Mouse (Mus musculus) CH12.LX (cell line): ENCODE measurements at regions not wholly inside any gene's neighbourhood (a gene's known extent, or its start where the extent isn't known, plus 50 kb on each side); places are given as distances from the start of the nearest gene placed in this dataset.

Source experiments
- DNase-seq: peaks from one replicate; pipeline ENCODE4 v3.0.0-alpha.2; 2013; ENCODE audit errors: extremely low read depth
- H3K27ac ChIP-seq: 2 replicates; pipeline ENCODE4 v1.5.1; 2012; ENCODE audit warnings: low read depth, mild to moderate bottlenecking, control low read depth, moderate library complexity; ENCODE audit not compliant: insufficient read depth
- H3K27me3 ChIP-seq: replicated peaks from 2 replicates; pipeline ENCODE3; 2012; ENCODE audit warnings: inconsistent platforms
- H3K36me3 ChIP-seq, 2 experiments: replicated peaks in 1 of 2; 2 replicates each; pipeline versions ENCODE3 to v1.6.1; 2012; ENCODE audit warnings: inconsistent platforms in 1 of 2, low read length in 1 of 2, mild to moderate bottlenecking in 1 of 2, mixed read lengths in 1 of 2, moderate library complexity in 1 of 2; ENCODE audit not compliant: control insufficient read depth in 1 of 2, insufficient read depth in 1 of 2
- H3K4me1 ChIP-seq, 2 experiments: 2 replicates each; pipeline ENCODE4 v1.6.1; 2012; ENCODE audit warnings: inconsistent platforms in 1 of 2, moderate library complexity in 1 of 2; ENCODE audit not compliant: insufficient read depth in 2 of 2, control insufficient read depth in 1 of 2
- H3K4me2 ChIP-seq: 2 replicates; pipeline ENCODE4 v1.6.1; 2012; ENCODE audit warnings: low read depth, mild to moderate bottlenecking, control low read depth; ENCODE audit not compliant: poor library complexity, insufficient read depth, severe bottlenecking
- H3K4me3 ChIP-seq, 3 experiments: fragments of 150-350 bp in 1 of 3; sonication (generic) in 1 of 3; replicated peaks in 1 of 3; 2 replicates each; pipeline versions ENCODE3 to v1.5.1; 2011 to 2012; ENCODE audit warnings: low read depth in 2 of 3, low read length in 2 of 3, mild to moderate bottlenecking in 2 of 3, moderate library complexity in 2 of 3, control low read depth in 1 of 3, improper control_type of control experiment in 1 of 3, inconsistent platforms in 1 of 3, mixed read lengths in 1 of 3; ENCODE audit not compliant: poor library complexity in 1 of 3
- H3K79me2 ChIP-seq: replicated peaks from 2 replicates; pipeline ENCODE4 v1.6.1; 2012; ENCODE audit warnings: mild to moderate bottlenecking, moderate library complexity; ENCODE audit not compliant: control insufficient read depth, poor library complexity, insufficient read depth, severe bottlenecking; ENCODE audit errors: extremely low read depth
- H3K9ac ChIP-seq: 2 replicates; pipeline ENCODE4 v1.6.1; 2012; ENCODE audit warnings: low read depth, mild to moderate bottlenecking, control low read depth, moderate library complexity; ENCODE audit not compliant: insufficient read depth
- H3K9me3 ChIP-seq: replicated peaks from 2 replicates; pipeline ENCODE3; 2012; ENCODE audit warnings: low read length, inconsistent platforms, mixed read lengths
- BHLHE40 ChIP-seq: IDR thresholded peaks from 2 replicates; pipeline ENCODE4 v1.6.1; 2011; ENCODE audit warnings: mild to moderate bottlenecking, low read depth, low read length, improper control_type of control experiment
- CTCF ChIP-seq, 2 experiments: IDR thresholded peaks in 1 of 2; conservative IDR thresholded peaks in 1 of 2; 2 replicates each; pipeline ENCODE4 v1.5.1; 2011 to 2012; ENCODE audit warnings: low read depth in 2 of 2, low read length in 2 of 2, improper control_type of control experiment in 1 of 2, inconsistent platforms in 1 of 2, mild to moderate bottlenecking in 1 of 2, moderate library complexity in 1 of 2
- E2F4 ChIP-seq: IDR thresholded peaks from 2 replicates; pipeline ENCODE4 v1.6.1; 2011; ENCODE audit warnings: low read depth, low read length, improper control_type of control experiment; ENCODE audit not compliant: insufficient replicate concordance
- HCFC1 ChIP-seq: IDR thresholded peaks from 2 replicates; pipeline ENCODE4 v1.6.1; 2012; ENCODE audit warnings: low read depth, mild to moderate bottlenecking, inconsistent platforms, low read length, improper control_type of control experiment
- JUN ChIP-seq: IDR thresholded peaks from 2 replicates; pipeline ENCODE4 v1.6.1; 2011; ENCODE audit warnings: low read depth, mild to moderate bottlenecking, low read length, improper control_type of control experiment, moderate library complexity; ENCODE audit not compliant: insufficient read depth
- JUND ChIP-seq: conservative IDR thresholded peaks from 2 replicates; pipeline ENCODE4 v1.6.1; 2011; ENCODE audit warnings: low read depth, low read length, improper control_type of control experiment
- MAFK ChIP-seq: IDR thresholded peaks from 2 replicates; pipeline ENCODE4 v1.6.1; 2011; ENCODE audit warnings: low read length, improper control_type of control experiment; ENCODE audit not compliant: insufficient replicate concordance
- MAX ChIP-seq: IDR thresholded peaks from 2 replicates; pipeline ENCODE4 v1.6.1; 2011; ENCODE audit warnings: low read length, improper control_type of control experiment
- MAZ ChIP-seq: IDR thresholded peaks from 2 replicates; pipeline ENCODE4 v1.6.1; 2012; ENCODE audit warnings: low read depth, mild to moderate bottlenecking, inconsistent platforms, low read length, improper control_type of control experiment, moderate library complexity
- MEF2A ChIP-seq: IDR thresholded peaks from 2 replicates; pipeline ENCODE4 v1.6.1; 2014; ENCODE audit warnings: low read depth, mild to moderate bottlenecking, inconsistent platforms, low read length, improper control_type of control experiment, borderline replicate concordance
- MXI1 ChIP-seq: IDR thresholded peaks from 2 replicates; pipeline ENCODE4 v1.6.1; 2011; ENCODE audit warnings: mild to moderate bottlenecking, low read depth, low read length, improper control_type of control experiment
- NELFE ChIP-seq: IDR thresholded peaks from 2 replicates; pipeline ENCODE4 v1.6.1; 2011; ENCODE audit warnings: low read depth, low read length, improper control_type of control experiment
- NRF1 ChIP-seq: IDR thresholded peaks from 2 replicates; pipeline ENCODE4 v1.6.1; 2014; ENCODE audit warnings: low read depth, mild to moderate bottlenecking, inconsistent platforms, low read length, improper control_type of control experiment, moderate library complexity
- PAX5 ChIP-seq: IDR thresholded peaks from 2 replicates; pipeline ENCODE4 v1.6.1; 2012; ENCODE audit warnings: low read length, inconsistent platforms, mixed read lengths
- POLR2A ChIP-seq: IDR thresholded peaks from 2 replicates; pipeline ENCODE4 v1.6.1; 2011; ENCODE audit warnings: low read depth, mild to moderate bottlenecking, improper control_type of control experiment, low read length
- POLR2AphosphoS2 ChIP-seq: IDR thresholded peaks from 2 replicates; pipeline ENCODE4 v1.6.1; 2011; ENCODE audit warnings: low read depth, low read length, improper control_type of control experiment
- RAD21 ChIP-seq: IDR thresholded peaks from 2 replicates; pipeline ENCODE4 v1.6.1; 2011; ENCODE audit warnings: low read depth, mild to moderate bottlenecking, low read length, improper control_type of control experiment, moderate library complexity
- RCOR1 ChIP-seq: conservative IDR thresholded peaks from 2 replicates; pipeline ENCODE4 v1.6.1; 2012; ENCODE audit warnings: low read depth, mild to moderate bottlenecking, inconsistent platforms, low read length, improper control_type of control experiment
- SIN3A ChIP-seq: IDR thresholded peaks from 2 replicates; pipeline ENCODE4 v1.6.1; 2012; ENCODE audit warnings: low read length, improper control_type of control experiment, inconsistent platforms
- TCF12 ChIP-seq: IDR thresholded peaks from 2 replicates; pipeline ENCODE4 v1.6.1; 2014; ENCODE audit warnings: low read depth, mild to moderate bottlenecking, inconsistent platforms, low read length, improper control_type of control experiment
- UBTF ChIP-seq: IDR thresholded peaks from 2 replicates; pipeline ENCODE4 v1.6.1; 2012; ENCODE audit warnings: low read depth, mild to moderate bottlenecking, inconsistent platforms, low read length, improper control_type of control experiment, moderate library complexity
- USF1 ChIP-seq: IDR thresholded peaks from 2 replicates; pipeline ENCODE4 v1.6.1; 2014; ENCODE audit warnings: low read depth, mild to moderate bottlenecking, inconsistent platforms, low read length, improper control_type of control experiment
- USF2 ChIP-seq: conservative IDR thresholded peaks from 2 replicates; pipeline ENCODE4 v1.6.1; 2011; ENCODE audit warnings: low read depth, low read length, improper control_type of control experiment
- ZC3H11A ChIP-seq: IDR thresholded peaks from 2 replicates; pipeline ENCODE4 v1.6.1; 2012; ENCODE audit warnings: low read depth, mild to moderate bottlenecking, inconsistent platforms, low read length, improper control_type of control experiment
- ZKSCAN1 ChIP-seq: IDR thresholded peaks from 2 replicates; pipeline ENCODE4 v1.6.1; 2012; ENCODE audit warnings: low read depth, inconsistent platforms, low read length, improper control_type of control experiment, borderline replicate concordance
- ZMIZ1 ChIP-seq: IDR thresholded peaks from 2 replicates; pipeline ENCODE4 v1.6.1; 2012; ENCODE audit warnings: low read depth, mild to moderate bottlenecking, inconsistent platforms, low read length, improper control_type of control experiment
- dilution Hi-C: fragments of 300-500 bp; cut with MboI; formaldehyde crosslinking; loops from 2 replicates; pipeline ENCODE4 v1.14.3; 2020; ENCODE audit warnings: low sequenced_read_pairs; ENCODE audit not compliant: extremely low pct_unique_long_range_greater_than_20kb, extremely low pct_ligation_motif_present
- in situ Hi-C: fragments of 300-500 bp; cut with MboI; formaldehyde crosslinking; loops from 3 replicates; pipeline ENCODE4 v1.14.3; 2019; ENCODE audit warnings: low sequenced_read_pairs, low pct_ligation_motif_present, low pct_unique_long_range_greater_than_20kb, mixed read lengths

DNA sequence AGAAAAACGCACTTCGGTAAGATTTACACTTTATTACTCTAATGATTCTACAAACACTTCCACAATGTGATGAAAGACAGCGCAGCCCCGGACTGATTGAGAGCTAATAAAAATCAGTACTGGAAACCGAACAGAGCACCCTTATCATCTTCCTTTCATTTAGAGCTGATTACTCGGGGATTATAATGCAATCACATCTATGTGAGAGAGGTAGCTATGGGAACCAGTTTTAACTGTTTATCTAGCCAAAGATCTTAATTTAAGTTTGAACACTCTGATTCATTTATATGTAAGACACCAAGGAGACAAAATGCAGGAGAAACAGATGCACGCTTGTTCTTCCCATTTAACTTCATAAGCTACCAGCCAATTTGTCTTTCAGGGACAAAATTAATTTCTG lies 124.1 kb upstream of the Lmo4 start:
- no peak overlapping the region for H3K27ac ChIP-seq
- in situ Hi-C loops (no loop called here), dilution Hi-C loops (no loop called here)
- H3K9me3 ChIP-seq: peaks cover 3% of the 10 kb centered on the region
- H3K9ac ChIP-seq: no peak overlapping the region
- no peaks in the 10 kb centered on the region for H3K79me2 ChIP-seq
- no peaks in the 10 kb centered on the region for H3K27me3 ChIP-seq
- H3K4me2 ChIP-seq: no peak overlapping the region
- TF ChIP-seq MAFK: no peak
- no peak for TF ChIP-seq UBTF
- TF ChIP-seq ZMIZ1: no peak
- TF ChIP-seq SIN3A: no peak
- TF ChIP-seq JUN: no peak
- TF ChIP-seq MXI1: no peak
- TF ChIP-seq RCOR1: no peak
- TF ChIP-seq POLR2A: no peak
- no peak for TF ChIP-seq NELFE
- TF ChIP-seq PAX5: no peak
- no peak for TF ChIP-seq HCFC1
- TF ChIP-seq MAZ: no peak
- no peak for TF ChIP-seq ZC3H11A
- no peak for TF ChIP-seq USF1
- TF ChIP-seq USF2: no peak
- H3K4me1 ChIP-seq: peaks cover 22 to 50% of the 10 kb centered on the region in 2 experiments
- DNase-seq: no peak
- no peaks in the 10 kb centered on the region for H3K36me3 ChIP-seq
- no peak overlapping the region for H3K4me3 ChIP-seq

GRCm38 (mm10) chr3:144327235-144327760 lies 122.3 kb upstream of the Lmo4 start:
- Histone ChIP-seq H3K79me2 (no peaks in the 10 kb centered on the region), H3K27ac (no peak overlapping the region), H3K4me3 (no peak overlapping the region), H3K4me2 (no peak overlapping the region), H3K9ac (no peak overlapping the region), H3K36me3 (no peaks in the 10 kb centered on the region), H3K27me3 (no peaks in the 10 kb centered on the region), H3K9me3 (peaks cover 3% of the 10 kb centered on the region), H3K4me1 (peaks cover 7 to 32% of the 10 kb centered on the region in 2 experiments)
- dilution Hi-C loops: no loop called here
- in situ Hi-C loops: no loop called here
- TF ChIP-seq E2F4 (no peak), JUN (no peak), NRF1 (no peak), ZC3H11A (no peak), USF2 (no peak), BHLHE40 (no peak), MEF2A (no peak), CTCF (conservative IDR thresholded peaks at IDR 0.05 in 1 of 2, IDR thresholded peaks at IDR 0.05 in 1 of 2; ENCODE audit: low read depth in 2 of 2, low read length in 2 of 2) (no peak), POLR2AphosphoS2 (no peak), MAX (no peak), ZKSCAN1 (no peak), PAX5 (no peak), JUND (no peak), RAD21 (no peak), TCF12 (no peak), SIN3A (no peak)
- DNase-seq: no peak
